Mouse (Mus musculus) liver, postnatal 0 days (tissue): Measurements from ENCODE around the gene Myh9. TPM values are rescaled to one million over a fixed set of nuclear protein-coding genes. Genes with fewer than 3 reads are reported as not detected.
A peak's percentile ranks its signal among the peaks of the same experiment; 100 is the strongest.
"Not testable (repeated sequence)": the region's sequence is repeated elsewhere in the genome, so short reads cannot be mapped to it uniquely, and the experiment has no call there.

Experiments
- ATAC-seq: fragments of 200-750 bp; cut with Nextera tagmentation; 2 replicates; pipeline ENCODE4 v1.8.0; 2017; ENCODE audit warnings: mild to moderate bottlenecking, moderate library complexity
- DNase-seq: peaks from one replicate; pipeline ENCODE4 v3.0.0-alpha.2; 2016
- H3K27ac ChIP-seq: fragments of 300-500 bp; sonication (generic); 2 replicates; pipeline ENCODE4 v1.5.1; 2014; ENCODE audit warnings: antibody characterized with exemption, moderate library complexity, mild to moderate bottlenecking, low read depth
- H3K27me3 ChIP-seq: fragments of 300-500 bp; sonication (generic); 2 replicates; pipeline ENCODE4 v1.6.1; 2014; ENCODE audit warnings: low read length, control low read depth, mixed read lengths; ENCODE audit not compliant: insufficient read depth
- H3K36me3 ChIP-seq: fragments of 300-500 bp; sonication (generic); replicated peaks from 2 replicates; pipeline ENCODE4 v1.6.1; 2014; ENCODE audit warnings: mild to moderate bottlenecking, control low read depth, low read length, moderate library complexity, mixed read lengths; ENCODE audit not compliant: insufficient read depth
- H3K4me1 ChIP-seq: fragments of 300-500 bp; sonication (generic); 2 replicates; pipeline ENCODE4 v1.6.1; 2014; ENCODE audit warnings: antibody characterized with exemption, mild to moderate bottlenecking, control low read depth; ENCODE audit not compliant: insufficient read depth
- H3K4me2 ChIP-seq: fragments of 300-500 bp; sonication (generic); 2 replicates; pipeline ENCODE4 v1.6.1; 2014; ENCODE audit warnings: low read depth, mild to moderate bottlenecking, low read length, moderate library complexity, mixed read lengths
- H3K4me3 ChIP-seq: fragments of 300-500 bp; sonication (generic); 2 replicates; pipeline ENCODE4 v1.5.1; 2014; ENCODE audit warnings: low read depth, low read length
- H3K9ac ChIP-seq: fragments of 300-500 bp; sonication (generic); replicated peaks from 2 replicates; pipeline ENCODE4 v1.6.1; 2014; ENCODE audit warnings: mild to moderate bottlenecking, moderate library complexity
- H3K9me3 ChIP-seq: fragments of 300-500 bp; sonication (generic); 2 replicates; pipeline ENCODE4 v1.6.1; 2016; ENCODE audit warnings: mild to moderate bottlenecking, control low read depth, low read length, mixed read lengths
- CTCF ChIP-seq: sonication (generic); IDR thresholded peaks from 2 replicates; pipeline ENCODE4 v1.5.1; 2016; ENCODE audit warnings: antibody characterized with exemption, low read depth
- EP300 ChIP-seq: IDR thresholded peaks from 2 replicates; pipeline ENCODE4 v1.6.1; 2016; ENCODE audit warnings: antibody characterized with exemption, low read depth, mild to moderate bottlenecking
- WGBS: fragments of 180-500 bp; shearing (Covaris S2); extraction: QIAGEN DNeasy Blood & Tissue Kit; methylation state at CpG from one replicate; pipeline ENCODE4 v1.1.7; 2014; ENCODE audit not compliant: insufficient replicate concordance; 5-methylcytosine and 5-hydroxymethylcytosine counted together
- polyA plus RNA-seq: library from polyadenylated mRNA; unstranded; fragments of >200 nt; fragmentation: Nextera tagmentation; extraction: Ambion mirVana; gene quantifications from 2 replicates; pipeline ENCODE4 v1.2.1, GENCODE M21; 2015

The Myh9 gene
- polyA plus RNA-seq, 1 experiment from 2014 or later = 22.4 TPM

DNA sequence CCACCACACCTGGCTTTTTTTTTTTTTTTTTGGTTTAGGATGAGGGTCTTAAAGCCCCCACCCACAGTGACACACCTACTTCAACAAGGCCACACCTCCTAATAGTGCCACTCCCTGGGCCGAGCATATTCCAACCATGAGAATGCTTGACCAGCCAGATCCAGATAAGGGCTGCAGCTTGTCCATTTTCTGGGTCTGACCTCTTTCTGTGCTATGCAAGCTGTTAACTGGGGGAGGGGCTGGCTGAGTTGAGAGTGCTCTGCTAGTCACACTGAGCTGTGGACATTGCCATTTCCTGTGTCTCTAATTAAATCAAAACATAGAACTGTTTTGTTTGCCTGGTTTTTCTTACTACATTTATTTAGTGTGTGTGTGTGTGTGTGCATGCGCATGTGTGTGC is 31.6 kb upstream of the Myh9 start:
- peak; percentile 33; the same call in 1 of the 2 replicates for ATAC-seq
- no peak overlapping the region for H3K4me3 ChIP-seq

DNA sequence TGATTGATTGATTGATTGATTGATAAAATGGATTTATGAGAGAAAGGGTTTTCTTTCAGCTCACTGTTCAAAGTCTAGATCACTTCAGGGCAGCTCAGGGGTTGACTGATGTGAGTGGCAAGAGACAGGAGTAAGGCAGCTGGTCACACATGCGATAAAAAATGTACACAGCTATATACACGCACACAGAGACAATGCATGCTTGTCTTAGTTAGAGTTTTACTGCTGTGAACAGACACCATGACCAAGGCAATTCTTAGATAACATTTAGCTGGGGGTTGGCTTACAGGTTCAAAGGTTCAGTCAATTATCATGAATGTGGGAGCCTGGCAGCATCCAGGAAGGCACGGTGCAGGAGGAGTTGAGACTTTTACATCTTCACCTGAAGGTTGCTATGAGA is 31.0 kb upstream of the Myh9 start:
- no peak for ATAC-seq
- DNase-seq = no peak
- Histone ChIP-seq H3K4me1 (peaks cover 7% of the 10 kb centered on the region; the same call in 1 of the 2 replicates), H3K9ac (no peak overlapping the region), H3K27ac (no peak overlapping the region), H3K4me3 (no peak overlapping the region), H3K27me3 (no peaks in the 10 kb centered on the region), H3K9me3 (no peaks in the 10 kb centered on the region), H3K36me3 (no peaks in the 10 kb centered on the region), H3K4me2 (no peak overlapping the region)
- TF ChIP-seq EP300 (no peak), CTCF (no peak)
- 77% methylated on average over 3 of the region's 3 CpGs for WGBS

More for the DNA sequence above, 31.6 kb upstream of the Myh9 start:
- no peaks in the 10 kb centered on the region for H3K27me3 ChIP-seq
- H3K27ac ChIP-seq = 0 out of 2 replicates have a peak overlapping the region, but pooled peaks have one; percentile 25
- H3K36me3 ChIP-seq = no peaks in the 10 kb centered on the region
- no peak for DNase-seq
- H3K4me2 ChIP-seq = 0 out of 2 replicates have a peak overlapping the region, but pooled peaks have one; percentile 29
- TF ChIP-seq CTCF (no peak), EP300 (no peak)
- 72% methylated on average over 2 of the region's 2 CpGs for WGBS
- peaks cover 7% of the 10 kb centered on the region; the same call in 1 of the 2 replicates for H3K4me1 ChIP-seq
- H3K9me3 ChIP-seq = no peaks in the 10 kb centered on the region
- no peak overlapping the region for H3K9ac ChIP-seq

GRCm38 (mm10) chr15:77868340-77868739 is 26.4 kb upstream of the Myh9 start:
- Histone ChIP-seq H3K4me3 (no peak overlapping the region), H3K4me2 (no peak overlapping the region), H3K36me3 (no peaks in the 10 kb centered on the region), H3K9ac (no peak overlapping the region), H3K9me3 (no peaks in the 10 kb centered on the region), H3K27ac (no peak overlapping the region), H3K4me1 (peaks cover 4% of the 10 kb centered on the region; the same call in 1 of the 2 replicates), H3K27me3 (no peaks in the 10 kb centered on the region)
- no peak for TF ChIP-seq CTCF
- TF ChIP-seq EP300 = no peak
- WGBS = 80% methylated on average over 5 of the region's 5 CpGs
- no peak for DNase-seq
- no peak for ATAC-seq

DNA sequence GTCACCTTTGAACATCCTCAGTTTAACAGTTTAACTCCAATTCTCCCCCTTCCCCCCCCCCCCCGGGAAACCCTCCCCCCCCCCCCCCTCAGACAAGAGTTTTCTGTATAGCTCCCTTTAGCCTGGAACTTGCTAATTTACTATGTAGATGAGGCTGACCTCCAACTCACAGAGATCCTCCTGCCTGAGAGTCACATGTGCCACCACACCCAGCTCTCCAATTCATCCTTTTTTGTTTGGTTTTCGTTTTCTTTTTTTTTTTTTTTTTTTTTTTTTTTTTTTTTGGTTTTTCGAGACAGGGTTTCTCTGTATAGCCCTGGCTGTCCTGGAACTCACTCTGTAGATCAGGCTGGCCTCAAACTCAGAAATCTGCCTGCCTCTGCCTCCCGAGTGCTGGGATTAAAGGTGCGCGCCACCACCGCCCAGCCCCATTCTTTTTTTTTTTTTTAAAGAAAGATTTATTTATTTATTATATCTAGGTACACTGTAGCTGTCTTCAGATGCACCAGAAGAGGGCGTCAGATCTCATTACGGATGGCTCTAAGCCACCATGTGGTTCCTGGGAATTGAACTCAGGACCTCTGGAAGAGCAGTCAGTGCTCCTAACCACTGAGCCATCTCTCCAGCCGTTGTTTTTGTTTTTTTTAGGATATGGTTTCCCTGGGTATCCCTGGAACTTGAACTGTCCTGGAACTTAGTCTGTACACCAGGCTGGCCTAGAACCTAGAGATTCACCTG is 25.4 kb upstream of the Myh9 start:
- ATAC-seq, H3K9me3 ChIP-seq, H3K4me1 ChIP-seq, H3K4me2 ChIP-seq, H3K27me3 ChIP-seq, H3K27ac ChIP-seq, H3K9ac ChIP-seq, H3K4me3 ChIP-seq, H3K36me3 ChIP-seq, DNase-seq: not testable (repeated sequence)
- WGBS = 81% methylated on average over 8 of the region's 10 CpGs

GRCm38 (mm10) chr15:77866583-77867220 is 24.7 kb upstream of the Myh9 start:
- 58% methylated on average over 11 of the region's 11 CpGs for WGBS
- H3K9ac ChIP-seq = no peak overlapping the region
- no peaks in the 10 kb centered on the region for H3K27me3 ChIP-seq
- H3K4me1 ChIP-seq = no peaks in the 10 kb centered on the region
- peak; percentile 25; the same call in 1 of the 2 replicates for ATAC-seq
- H3K4me3 ChIP-seq = no peak overlapping the region
- TF ChIP-seq CTCF (no peak), EP300 (no peak)
- DNase-seq = no peak
- no peaks in the 10 kb centered on the region for H3K9me3 ChIP-seq
- H3K4me2 ChIP-seq = no peak overlapping the region
- no peak overlapping the region for H3K27ac ChIP-seq
- H3K36me3 ChIP-seq = no peaks in the 10 kb centered on the region

DNA sequence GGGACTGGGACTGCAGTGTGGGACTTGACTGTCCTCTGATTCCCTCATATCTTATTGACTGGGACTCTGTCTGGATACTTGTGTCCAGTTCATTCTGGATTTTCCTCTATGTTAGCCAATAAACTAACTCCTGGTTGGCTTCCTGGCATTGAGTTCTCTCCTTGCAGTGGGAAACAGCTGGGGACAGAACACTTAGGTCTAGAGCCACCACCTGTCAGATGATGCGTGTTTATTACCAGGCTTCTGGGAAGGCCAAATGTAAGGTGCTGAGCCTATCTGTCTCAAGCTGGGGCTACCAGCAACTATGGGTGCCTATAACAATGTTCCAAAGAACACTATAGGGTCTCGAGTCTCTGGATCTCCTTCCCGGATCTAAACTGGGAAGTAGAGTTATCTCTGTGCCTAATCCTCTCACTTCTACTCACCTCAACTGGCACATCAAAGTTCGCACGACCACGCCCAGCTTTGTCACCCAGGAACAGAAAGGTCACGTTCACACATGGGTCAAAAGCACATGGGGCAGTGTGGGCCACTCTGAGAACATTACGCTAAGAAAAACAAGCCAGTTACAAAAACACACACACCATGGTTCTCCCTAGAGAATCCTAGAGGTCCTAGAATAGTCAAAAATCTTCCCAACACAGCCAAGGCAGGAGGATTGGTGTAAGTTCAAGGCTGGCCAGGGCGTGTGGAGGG is 22.2 kb upstream of the Myh9 start:
- TF ChIP-seq EP300 = no peak
- no peak for TF ChIP-seq CTCF
- WGBS = 68% methylated on average over 9 of the region's 9 CpGs
- Histone ChIP-seq H3K9ac (no peak overlapping the region), H3K4me3 (no peak overlapping the region), H3K9me3 (no peaks in the 10 kb centered on the region), H3K36me3 (no peaks in the 10 kb centered on the region), H3K4me2 (no peak overlapping the region), H3K27me3 (no peaks in the 10 kb centered on the region), H3K27ac (no peak overlapping the region), H3K4me1 (no peaks in the 10 kb centered on the region)
- DNase-seq (no peak), ATAC-seq (no peak)
